Mouse (Mus musculus) brain, embryonic 14.5 days (tissue): ENCODE measurements at regions not wholly inside any gene's neighbourhood (a gene's known extent, or its start where the extent isn't known, plus 50 kb on each side); places are given as distances from the start of the nearest gene placed in this dataset.

ENCODE experiments used
- CTCF ChIP-seq: fragments of 200-500 bp; IDR thresholded peaks from 2 replicates; pipeline ENCODE4 v1.5.1; 2012; ENCODE audit warnings: inconsistent platforms, mild to moderate bottlenecking, moderate library complexity, borderline replicate concordance; ENCODE audit not compliant: insufficient read depth, insufficient read length; ENCODE audit errors: extremely low read depth
- POLR2A ChIP-seq: fragments of 200-500 bp; IDR thresholded peaks from 2 replicates; pipeline ENCODE4 v1.6.1; 2012; ENCODE audit warnings: mild to moderate bottlenecking, inconsistent platforms, borderline replicate concordance; ENCODE audit not compliant: poor library complexity, insufficient read depth, insufficient read length, severe bottlenecking; ENCODE audit errors: extremely low read depth

DNA sequence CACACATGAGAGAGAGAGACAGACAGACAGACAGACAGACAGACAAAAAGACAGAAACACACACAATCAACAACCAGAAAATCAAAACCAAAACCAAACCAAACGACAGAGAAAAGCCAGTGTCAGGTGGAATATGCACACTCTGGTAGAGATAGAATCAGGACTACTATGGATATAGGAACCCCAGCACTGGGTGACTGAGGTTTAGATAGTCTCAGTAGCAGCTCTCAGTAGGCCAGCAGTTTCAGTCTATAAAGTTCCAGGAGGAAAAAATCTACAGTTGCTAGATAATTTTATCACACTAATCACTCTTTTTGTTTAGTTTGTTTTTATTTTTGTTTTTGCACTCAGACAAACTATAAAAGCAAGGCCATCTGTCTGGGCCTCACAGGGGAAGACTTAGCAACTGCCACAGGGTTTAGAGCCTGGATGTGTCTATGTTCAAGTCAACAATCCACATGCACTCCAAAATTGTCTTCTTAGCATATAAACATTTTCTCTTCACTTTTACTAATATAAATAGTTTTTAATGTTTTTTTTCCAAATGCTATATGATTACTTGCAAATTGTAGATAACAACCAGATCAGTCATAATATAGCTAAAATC is 718.2 kb downstream of the Trim52 start:
- TF ChIP-seq POLR2A (no peak), CTCF (no peak)
